Mouse (Mus musculus) hindlimb bud, embryonic 11.5 days (tissue): ENCODE data around the gene Nkain4.

Source experiments
- DNase-seq: peaks from one replicate; pipeline ENCODE4 v3.0.0-alpha.2; 2012; ENCODE audit warnings: low read depth, low spot score; ENCODE audit errors: extremely low spot score

The Nkain4 gene

DNA sequence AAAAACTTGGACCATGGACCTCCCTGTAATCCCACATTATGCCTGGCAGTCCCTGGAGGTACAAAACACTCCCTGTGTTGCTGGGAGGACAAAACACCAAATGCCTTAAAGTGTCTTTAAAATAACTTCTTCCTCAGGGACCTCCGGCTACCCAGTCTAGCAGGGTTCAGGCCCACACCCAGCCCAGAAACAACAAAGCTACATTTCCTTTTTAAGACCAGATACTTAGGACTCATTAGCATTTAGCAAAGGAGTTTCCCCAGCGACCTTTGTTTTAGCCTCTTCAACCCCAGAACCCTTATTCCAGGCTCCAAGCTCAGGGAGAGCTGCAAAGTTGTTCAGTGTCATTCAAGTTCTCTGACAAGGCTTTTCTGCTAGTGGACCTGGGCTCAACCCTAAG lies 861 bp downstream of the Nkain4 start:
- no peak for DNase-seq

DNA sequence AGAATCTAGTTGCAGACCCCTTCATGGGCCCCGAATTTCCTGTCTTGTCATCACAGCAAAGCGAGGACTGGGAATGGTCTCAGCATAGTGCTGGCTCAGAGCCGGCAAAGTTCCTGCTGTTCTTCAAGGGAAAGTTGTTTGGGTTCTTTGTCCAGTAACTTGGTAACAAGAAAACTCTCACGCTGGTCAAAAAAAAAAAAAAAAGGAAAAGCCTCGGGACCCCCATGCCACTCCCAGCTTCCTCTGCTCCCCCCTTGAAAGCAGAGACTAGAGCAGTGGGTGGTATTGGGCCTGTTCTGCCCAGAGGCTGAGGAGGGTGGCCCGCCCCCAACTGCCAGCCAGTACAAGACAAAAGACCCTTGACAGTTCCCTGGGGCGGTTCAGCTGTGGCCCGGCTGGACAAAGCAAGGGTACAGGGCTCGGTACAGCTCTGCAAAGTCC lies 1.7 kb downstream of the Nkain4 start:
- no peak for DNase-seq

DNA sequence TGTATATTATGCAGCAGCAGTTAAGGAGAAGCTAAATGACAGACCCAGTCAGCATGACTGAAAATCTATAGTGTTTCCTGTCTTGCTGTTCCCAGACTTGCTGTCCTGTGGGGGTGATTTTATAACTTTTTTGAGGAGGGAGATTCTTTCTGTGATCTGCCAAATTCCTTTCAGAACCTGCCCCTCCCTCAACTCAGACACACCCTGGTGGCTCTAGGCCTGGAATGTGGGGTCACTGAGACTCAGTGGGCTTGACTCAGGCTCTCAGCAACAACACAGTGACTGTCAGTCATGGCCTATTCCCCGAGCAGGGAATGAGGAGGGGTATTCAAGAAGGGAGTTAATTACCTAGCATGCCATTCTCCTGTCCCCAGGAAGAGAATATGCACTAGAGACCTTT lies 4.6 kb downstream of the Nkain4 start:
- no peak for DNase-seq

DNA sequence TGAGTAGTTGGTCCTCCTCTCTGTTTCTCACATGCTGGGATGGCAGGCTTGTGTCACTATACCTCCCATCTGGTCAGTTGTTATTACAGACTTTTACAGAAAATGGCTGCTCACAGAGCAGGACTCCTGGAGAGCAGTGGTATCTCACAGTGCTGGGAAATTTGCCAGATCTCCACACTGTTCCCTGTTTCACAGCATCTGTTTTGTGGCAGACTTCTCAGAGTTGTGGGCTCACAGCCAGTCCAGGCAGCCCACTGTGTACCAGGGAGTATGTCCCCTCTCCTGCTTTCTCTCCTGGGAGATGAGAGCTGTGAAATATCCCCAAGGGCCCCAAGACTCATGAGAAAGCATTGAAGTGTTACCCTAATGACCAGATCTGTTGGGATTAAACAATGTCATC lies 12.6 kb downstream of the Nkain4 start:
- DNase-seq = no peak

DNA sequence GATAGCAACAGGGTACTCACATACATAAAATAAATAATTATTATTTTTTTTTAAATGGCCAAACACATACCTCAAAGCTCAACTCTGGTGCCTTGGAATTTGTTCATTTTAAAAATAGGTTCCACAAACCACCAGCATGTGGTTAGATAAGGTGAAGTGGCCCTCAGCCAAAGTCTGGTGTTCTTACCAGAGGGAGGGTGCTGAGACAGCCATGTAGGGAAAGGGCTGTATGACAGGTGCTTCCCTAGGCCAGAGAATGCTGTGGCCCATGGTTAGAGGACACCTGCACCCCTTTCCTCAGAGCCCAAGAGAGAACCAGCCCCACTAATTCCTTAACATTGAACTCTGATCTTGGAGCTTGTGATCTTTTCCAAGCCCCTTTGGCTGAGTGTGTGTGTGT lies 14.3 kb downstream of the Nkain4 start:
- no peak for DNase-seq

DNA sequence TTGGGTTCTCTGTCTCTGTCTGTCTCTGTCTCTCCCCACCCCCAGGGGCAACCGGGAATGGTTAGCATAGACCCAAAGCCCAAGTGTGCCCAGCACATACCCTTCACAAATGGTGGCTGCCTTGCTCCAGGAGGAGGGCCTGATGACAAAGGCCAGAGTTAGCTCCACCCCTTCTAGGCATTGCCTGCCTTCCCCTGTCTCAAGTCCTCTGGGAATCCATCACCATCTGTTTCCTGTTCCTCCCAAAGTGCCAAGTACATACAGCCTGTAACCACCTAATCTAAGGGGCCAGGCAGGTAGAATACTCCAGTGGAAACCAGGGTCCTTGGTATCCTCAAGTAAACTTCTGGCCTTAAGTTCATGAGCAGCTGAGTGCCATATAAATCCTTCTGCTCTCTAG lies 22.1 kb downstream of the Nkain4 start:
- DNase-seq = no peak

DNA sequence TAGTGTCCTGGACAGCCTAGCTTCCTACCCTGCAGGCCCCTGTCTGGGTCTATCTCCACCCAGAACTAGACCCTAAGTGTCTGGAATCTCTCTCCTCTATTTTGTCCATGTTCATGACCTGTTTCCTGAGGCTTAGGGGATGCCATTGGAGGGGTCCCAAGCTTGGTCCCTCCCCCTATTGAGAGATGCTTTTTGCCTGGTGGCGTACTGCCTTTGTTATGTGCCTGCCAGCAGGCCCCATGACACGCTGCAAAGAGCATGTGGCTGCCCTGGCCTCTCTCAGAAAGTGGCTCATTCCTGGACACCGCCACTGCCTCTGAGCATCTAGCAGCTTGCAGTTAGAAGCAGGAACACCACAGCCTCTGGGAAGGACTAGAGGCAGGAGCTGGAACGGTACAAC lies 25.8 kb downstream of the Nkain4 start, which contains the start of gene Birc7:
Gene Birc7, plus strand, starts transcription at position 301 of the 400 bp plus-strand sequence.
- no peak for DNase-seq

DNA sequence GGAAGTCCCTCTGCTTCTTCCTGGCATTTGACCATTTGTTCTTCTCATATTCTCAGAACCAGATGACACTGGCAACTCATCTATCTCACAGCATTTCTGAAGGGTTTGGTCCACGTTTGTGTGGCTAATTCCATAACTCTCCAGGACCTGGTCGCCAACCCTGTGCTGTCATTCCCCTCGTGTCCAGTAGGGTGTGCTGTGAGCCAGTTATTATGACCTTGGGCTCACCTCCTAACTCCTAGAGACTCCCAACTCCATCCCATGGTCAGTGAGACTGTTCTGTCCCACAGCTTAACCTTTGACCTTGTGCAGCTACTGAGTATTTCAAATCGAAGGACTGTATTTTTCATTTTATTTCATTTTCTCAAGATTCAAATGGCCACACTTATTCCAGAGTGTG lies 29.3 kb downstream of the Nkain4 start:
- DNase-seq = peak; percentile 54

DNA sequence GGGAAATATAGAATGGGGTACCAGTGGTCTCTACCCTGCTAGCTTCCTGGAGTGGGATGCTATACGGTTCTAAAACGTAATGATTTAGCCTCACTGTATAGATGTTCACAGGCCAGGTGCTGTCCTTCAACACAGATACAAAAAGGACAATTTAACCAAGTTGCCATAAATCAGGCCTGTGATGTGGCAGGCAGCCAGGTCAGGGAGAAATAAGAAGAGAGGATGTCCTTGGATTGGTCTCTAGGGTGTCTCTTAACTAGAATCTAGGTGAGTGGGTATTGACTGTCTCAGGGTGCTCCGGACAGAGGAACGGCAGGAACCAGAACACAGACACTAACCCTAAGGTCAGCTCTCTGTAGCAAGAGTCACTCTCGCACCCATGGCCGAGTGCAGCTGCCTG lies 31.8 kb downstream of the Nkain4 start:
- no peak for DNase-seq

DNA sequence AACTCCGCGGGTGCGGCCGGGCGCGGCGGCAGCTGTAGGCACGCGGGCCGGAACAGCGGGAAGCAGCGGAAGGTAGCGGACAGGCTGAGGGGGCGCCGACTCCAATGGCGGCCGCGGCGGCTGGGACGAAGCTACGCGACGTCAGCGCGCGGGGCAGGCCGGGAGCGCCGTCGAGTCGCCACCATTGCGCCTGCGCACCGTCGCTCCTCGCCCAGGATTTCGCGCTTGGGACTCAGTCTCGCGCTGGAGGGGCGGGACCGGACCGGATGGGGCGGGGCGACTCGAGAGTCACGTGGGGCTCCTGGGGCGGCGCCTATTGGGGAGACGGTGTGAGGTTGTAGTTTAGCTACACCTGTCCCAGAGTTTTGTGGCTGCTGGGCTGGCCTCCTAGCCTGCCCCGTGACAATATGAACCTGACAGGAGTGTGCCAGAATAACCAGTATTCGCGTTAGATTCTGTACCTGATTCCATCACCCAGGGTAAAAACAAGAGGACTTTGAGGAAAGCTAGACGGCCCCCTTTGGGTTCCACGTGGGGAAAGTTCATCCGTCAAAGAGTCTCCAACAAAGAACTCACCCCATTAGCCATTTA lies 33.6 kb downstream of the Nkain4 start, which contains the start of gene Ythdf1:
Gene Ythdf1, minus strand, starts transcription at position 140 of the 591 bp plus-strand sequence.
- peak; percentile 81 for DNase-seq

DNA sequence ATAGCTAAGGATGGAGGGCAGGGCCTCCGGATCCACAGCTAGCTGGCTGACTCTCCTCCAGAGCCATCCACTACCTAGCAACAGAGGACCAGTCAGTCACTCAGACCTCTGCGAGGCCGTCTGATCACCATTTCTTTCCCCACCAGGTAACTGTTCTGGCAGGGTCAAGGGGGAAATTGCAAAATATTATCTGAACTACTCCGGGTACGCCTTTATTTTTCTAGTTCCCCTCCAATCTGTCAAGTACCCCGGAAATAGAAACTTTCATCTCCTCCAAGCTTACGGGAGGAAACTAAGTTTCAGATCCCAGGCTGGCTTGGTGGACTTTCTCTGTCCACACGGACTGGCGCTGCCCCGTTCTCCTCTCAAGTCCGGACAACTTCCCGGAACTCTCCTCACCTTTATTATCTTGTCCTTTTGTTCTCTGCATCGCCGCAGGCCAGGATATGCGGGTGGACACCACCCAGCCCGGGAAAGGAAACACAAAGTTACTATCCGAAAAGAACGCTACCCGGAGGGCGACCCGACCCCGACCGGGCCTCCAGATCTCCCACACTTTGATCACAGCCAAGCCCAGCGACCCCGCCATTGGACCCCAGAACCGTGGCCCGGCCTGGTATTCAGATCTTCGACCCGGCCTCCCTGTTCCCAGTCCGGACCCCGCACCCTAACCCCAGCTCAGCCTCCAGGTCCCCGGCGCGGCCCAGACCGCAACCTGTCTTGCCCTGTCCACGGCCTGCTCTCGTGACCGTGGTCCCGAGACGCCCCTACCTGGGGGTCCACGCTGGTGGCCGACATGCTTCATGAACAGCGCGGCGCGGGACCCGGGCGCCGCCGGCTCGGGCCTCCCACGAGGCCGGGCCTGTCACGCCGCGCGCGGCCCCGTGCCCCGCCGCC lies 34.3 kb downstream of the Nkain4 start:
- DNase-seq = no peak

DNA sequence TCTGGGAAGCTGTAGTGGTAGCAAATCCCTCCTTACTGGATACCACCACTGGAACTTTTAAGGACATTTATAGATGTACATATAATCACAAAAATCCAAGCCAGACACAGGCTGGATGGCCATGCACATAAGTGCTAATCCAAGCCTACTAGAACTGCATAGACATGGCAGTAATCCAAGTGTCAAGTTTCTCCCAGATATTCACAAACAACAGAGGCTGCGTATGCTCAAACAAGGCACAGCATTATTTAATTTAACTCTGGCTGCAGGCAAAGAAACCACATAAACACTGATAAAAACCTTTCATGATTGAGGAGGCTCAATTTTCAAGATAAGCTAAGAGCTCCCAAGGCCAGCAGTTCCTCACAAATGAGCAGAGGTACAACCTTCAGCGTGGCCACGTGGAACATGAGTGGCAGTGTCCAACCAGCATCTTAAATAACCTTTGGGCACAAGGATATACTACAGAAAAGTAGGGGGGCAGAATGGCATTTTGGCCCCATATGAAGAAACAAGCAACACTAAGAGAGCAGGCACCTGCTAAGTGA lies 38.5 kb downstream of the Nkain4 start:
- DNase-seq = no peak

DNA sequence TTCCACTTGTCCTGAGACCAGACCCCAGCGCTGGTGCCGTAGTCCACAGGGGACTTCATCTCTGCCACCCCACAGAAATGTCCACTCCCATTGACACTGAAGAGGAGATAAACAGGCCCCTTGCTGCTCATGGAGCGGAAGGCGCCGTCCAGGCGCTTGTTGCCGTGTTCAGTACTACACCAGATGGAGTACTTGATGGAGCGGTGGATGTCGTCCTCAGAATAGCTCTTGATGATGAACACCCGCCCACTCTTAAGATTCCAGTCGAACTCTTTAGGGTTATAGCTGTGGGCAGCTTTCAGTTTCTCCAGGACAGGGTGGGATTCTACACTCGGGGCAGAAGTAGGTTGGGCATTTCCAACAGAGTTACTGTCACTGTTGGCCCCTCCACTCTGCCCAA lies 43.6 kb downstream of the Nkain4 start:
- DNase-seq = no peak

DNA sequence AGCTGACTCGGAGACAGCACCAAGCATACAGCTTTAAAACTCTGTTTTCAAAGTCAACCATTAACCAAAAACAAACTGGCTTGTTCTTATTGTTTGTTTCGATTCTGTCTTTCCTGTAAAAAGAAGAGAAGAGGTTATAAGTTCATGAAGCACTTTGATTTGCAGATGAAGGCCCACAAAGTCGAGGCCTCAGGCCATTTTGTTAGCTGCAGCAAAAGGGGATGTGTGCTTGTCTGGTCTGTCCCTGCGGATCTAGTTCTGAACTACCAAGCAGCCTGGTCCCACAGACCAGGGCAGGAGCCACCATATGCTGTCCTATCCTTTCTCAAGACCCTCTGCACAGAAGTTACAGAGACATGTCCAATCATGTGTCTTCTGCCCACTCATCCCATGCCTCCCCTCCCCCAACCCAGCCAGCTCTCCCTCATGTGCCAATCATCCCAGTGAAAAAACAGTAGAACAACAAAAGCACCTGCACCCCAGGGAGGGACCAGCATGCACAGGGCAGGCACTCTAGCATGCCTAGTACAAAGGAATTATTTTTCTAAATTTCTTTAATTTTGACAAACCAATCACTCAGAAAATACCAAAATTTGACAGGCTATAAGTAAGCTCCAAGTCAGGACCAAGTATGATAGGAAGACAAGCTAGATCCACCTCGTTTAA lies 48.8 kb downstream of the Nkain4 start:
- no peak for DNase-seq

DNA sequence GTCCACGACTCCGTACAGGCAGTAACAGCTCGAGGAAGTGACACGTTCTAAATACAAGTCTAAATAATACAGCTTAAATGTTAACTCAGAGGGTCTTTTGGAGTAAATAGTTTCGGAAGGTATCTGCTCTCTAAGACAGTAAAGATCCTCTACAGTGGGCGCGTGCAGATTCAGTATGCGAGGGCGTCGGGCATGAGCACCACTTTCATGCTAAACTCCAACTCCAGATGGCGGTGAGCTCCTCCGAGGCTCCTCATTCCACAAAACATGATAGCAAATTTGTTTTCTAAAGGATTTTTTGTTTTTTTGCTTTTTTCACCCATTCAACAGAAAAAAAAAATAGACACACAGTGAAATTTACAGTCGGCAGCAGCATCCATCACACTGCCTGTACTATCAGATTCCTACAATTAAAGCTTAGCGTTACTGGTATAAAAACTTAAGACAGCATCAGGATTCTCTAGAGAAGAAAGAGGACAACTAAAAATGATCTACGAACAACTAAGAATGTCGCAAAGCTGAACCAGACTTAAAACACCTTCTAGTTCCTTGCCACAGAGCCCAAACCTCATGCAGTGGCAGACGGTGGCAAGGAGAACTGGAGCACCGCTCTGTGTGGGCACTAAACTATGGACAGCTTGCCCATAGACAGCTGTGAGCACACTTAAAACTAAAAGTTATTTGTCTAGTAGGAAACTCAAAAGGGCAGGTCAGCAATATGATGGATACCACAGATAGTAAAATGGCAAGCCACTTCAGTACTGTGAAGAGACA lies 49.9 kb downstream of the Nkain4 start:
- no peak for DNase-seq

DNA sequence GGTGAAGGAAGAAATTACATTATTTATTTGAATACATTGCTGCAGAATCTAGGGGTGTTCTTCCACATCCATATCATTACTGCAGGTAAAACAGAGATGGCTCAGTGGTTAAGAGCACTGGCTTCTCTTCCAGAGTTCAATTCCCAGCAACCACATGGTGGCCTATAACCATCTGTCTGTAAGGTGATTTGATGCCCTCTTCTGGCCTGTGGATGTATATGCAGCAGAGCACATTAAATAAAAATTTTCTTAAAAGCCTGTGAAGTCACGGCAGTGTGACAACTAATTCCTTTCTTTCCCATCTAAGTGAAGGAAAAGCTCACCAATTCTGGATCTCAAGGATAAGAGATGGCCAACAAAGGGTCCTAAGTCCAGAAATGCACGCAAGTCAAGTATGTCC lies 52.4 kb downstream of the Nkain4 start:
- DNase-seq = no peak

DNA sequence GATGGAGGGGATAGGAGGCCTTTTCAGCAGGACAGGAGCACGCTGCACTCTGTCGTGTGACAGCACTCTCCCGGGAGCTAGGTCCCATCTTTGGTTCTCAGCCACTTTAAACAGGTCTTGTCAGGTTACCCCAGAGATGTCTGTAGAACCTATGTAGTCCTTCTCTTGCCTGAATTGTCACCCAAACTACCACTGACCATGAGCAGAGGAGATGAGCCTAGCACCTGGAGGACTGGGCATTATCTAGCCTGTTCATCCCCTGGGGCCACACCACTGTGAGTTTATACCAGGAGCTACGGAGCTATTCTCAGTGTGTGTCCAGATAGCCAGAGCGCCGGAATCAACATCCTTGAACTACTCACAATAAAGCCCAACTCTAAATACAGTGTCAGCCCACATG lies 56.6 kb downstream of the Nkain4 start:
- DNase-seq = no peak

DNA sequence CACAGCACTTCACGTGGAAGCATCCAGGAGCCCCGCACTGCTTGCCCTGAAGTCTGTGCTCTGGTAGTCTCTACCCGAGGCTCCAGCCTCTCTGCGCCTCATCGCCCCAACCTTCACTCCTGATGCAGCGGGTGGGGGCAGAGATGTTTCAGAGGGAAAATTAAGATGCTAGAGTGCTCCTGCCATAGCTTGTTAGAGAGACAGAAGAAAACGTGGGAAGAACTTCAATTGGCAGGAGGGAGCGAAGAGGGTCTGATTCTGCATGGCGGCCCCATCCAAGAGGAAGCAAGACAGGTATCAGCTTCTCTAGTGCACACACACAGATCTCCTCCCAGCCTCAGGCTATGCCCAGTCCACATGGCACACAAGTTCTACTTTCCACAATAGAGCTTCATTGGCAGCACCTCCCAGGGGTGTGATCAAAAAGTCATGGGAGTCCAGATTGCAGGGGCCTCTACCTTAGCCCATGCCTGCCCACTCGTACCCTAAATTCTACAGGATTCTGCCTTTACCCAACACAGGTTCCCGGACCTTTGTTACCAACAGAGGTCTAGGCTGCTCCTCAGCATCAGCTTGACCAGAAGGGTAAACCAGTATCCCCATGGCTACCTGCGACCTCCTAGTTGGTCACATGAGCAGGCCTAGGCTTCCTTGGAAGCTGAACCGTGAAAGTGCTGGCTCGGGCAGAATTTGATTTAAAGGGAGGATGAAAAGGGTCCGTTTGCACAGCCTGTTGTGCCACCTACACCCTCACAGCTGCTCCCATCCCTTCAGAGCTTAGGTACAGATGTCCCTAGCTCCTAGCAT lies 57.5 kb downstream of the Nkain4 start:
- no peak for DNase-seq

DNA sequence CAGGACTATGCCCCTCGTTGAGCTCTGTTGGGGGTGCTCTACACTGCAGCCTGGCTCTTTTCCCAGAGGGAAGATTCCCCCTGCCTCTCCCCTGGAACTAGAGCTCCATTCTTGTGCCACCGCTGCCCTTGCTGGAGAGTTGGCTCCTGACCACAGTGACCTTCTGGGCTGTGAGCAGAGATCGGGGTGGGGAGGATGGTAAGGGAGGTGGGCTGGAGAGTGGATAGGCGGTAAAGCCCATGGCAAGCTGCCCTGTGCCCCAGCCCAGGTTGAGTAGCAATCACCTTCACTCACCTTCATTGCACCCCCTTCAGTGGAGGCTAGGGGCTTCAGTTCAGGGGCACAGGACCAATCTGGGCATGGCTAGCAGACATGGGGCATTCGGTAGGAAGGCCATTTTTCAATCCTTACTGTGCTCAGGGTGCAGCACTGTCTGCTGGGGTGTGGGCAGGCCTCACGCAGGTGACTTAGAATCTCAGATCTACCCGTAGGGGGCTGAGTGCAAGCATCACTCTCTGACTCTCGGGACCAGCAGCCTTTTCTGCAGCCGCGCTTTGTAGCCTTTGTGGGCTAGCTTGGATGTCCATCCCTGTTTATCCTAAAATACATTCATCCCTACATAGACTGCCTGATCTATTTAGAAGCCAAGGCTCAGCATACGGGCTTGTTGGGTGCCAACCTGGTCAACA lies 58.5 kb downstream of the Nkain4 start:
- DNase-seq = no peak
